Mouse (Mus musculus): ENCODE results near the gene Crtc1. TPM values are rescaled to one million over a fixed set of nuclear protein-coding genes. Genes with fewer than 3 reads are reported as not detected.
A peak's percentile ranks its signal among the peaks of the same experiment; 100 is the strongest.

The Crtc1 gene
- polyA plus RNA-seq, 1 experiment, result 9.6 TPM

- Histone ChIP-seq H3ac (ENCODE audit: control insufficient read depth, insufficient read length) (no peak overlapping the region), H3K36me3 (ENCODE audit: control insufficient read depth, insufficient read depth) (no peaks in the 10 kb centered on the region), H3K4me2 (ENCODE audit: low read depth) (peak overlapping the region; percentile 94), H3K27me3 (ENCODE audit: control insufficient read depth, insufficient read depth, insufficient read length) (no peaks in the 10 kb centered on the region), H3K4me3 (peak overlapping the region; percentile 59), H3K79me2 (ENCODE audit: control insufficient read depth, insufficient read depth) (peaks cover 39% of the 10 kb centered on the region)
- peak in 2 of 3 experiments; percentile 11 to 20 for TF ChIP-seq MYOD1 (IDR thresholded peaks at IDR 0.05; ENCODE audit: control insufficient read depth in 1 of 3, insufficient read length in 2 of 3, low read depth in 2 of 3)
- TF ChIP-seq SRF (IDR thresholded peaks at IDR 0.05; ENCODE audit: control insufficient read depth, insufficient read length, low read depth), result no peak
Measured at GRCm38 (mm10) chr8:70354004-70354403, 85.4 kb downstream of the Crtc1 start.

DNA sequence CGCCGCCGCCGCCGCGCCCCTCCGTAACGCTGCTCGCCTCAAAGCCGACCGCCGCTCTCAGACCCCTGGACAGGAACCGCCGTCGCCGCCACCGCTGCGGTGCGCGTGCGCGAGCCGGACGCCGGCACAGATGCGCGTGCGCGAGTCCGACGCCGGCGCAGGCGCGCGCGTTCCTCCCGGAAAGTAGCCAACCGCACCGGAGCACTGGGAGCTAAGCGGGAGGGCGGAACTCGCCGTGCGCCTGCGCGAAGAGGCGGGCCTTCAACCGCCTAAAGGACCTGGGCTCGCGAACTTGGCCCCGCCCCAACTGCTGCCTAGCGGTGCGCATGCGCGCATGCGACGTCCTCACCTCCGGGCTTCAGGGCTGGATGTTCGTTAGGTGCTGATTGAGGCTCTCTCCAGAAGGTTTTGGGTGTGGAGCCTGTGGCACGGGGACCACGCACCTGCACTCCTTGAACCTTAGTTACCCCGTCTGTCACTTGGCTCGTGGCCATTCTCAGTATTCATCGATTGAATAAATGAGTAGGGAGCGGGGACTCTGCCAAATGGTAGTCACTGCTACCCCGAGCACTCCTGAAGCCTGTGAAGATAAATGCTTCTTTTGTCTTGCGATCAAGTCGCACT, 86.1 kb downstream of the Crtc1 start, which contains the start of gene Upf1:
Gene Upf1 (minus strand): TSS at position 85 of the 624 bp plus-strand sequence.
- H3ac ChIP-seq (ENCODE audit: control insufficient read depth, insufficient read length), result peak within 1 kb of the TSS; percentile 70
- peaks cover 46% of the 10 kb centered on the region for H3K79me2 ChIP-seq (ENCODE audit: control insufficient read depth, insufficient read depth)
- TF ChIP-seq REST (IDR thresholded peaks at IDR 0.05; ENCODE audit: insufficient read depth, insufficient read length), result no peak
- TF ChIP-seq CEBPB (IDR thresholded peaks at IDR 0.05; ENCODE audit: insufficient read depth, poor library complexity, severe bottlenecking), result no peak
- TF ChIP-seq TCF3 (IDR thresholded peaks at IDR 0.05; ENCODE audit: insufficient read length, low read depth), result no peak
- TF ChIP-seq MAX (IDR thresholded peaks at IDR 0.05; ENCODE audit: low read depth), result no peak
- peak in 2 of 3 experiments; percentile 32 to 68 for TF ChIP-seq MYOD1 (IDR thresholded peaks at IDR 0.05; ENCODE audit: control insufficient read depth in 1 of 3, insufficient read length in 2 of 3, low read depth in 2 of 3)
- TF ChIP-seq POLR2AphosphoS2 (IDR thresholded peaks at IDR 0.05; ENCODE audit: insufficient read length, low read depth), result peak; percentile 97
- no peak for TF ChIP-seq TCF12 (IDR thresholded peaks at IDR 0.05; ENCODE audit: insufficient read depth, poor library complexity, severe bottlenecking)
- peak; percentile 65 for TF ChIP-seq SRF (IDR thresholded peaks at IDR 0.05; ENCODE audit: control insufficient read depth, insufficient read length, low read depth)
- peak in 2 of 3 experiments; percentile 11 to 39 for TF ChIP-seq MYOG (IDR thresholded peaks at IDR 0.05; ENCODE audit: control insufficient read depth in 1 of 3, insufficient read depth in 1 of 3, insufficient read length in 2 of 3, low read depth in 2 of 3)
- peak; percentile 96 for TF ChIP-seq POLR2A (IDR thresholded peaks at IDR 0.05; ENCODE audit: insufficient read length, low read depth)
- H3K4me2 ChIP-seq (ENCODE audit: low read depth), result peak within 1 kb of the TSS; percentile 99
- no peaks in the 10 kb centered on the region for H3K36me3 ChIP-seq (ENCODE audit: control insufficient read depth, insufficient read depth)
- peak within 1 kb of the TSS; percentile 59 for H3K4me3 ChIP-seq
- no peaks in the 10 kb centered on the region for H3K27me3 ChIP-seq (ENCODE audit: control insufficient read depth, insufficient read depth, insufficient read length)

DNA sequence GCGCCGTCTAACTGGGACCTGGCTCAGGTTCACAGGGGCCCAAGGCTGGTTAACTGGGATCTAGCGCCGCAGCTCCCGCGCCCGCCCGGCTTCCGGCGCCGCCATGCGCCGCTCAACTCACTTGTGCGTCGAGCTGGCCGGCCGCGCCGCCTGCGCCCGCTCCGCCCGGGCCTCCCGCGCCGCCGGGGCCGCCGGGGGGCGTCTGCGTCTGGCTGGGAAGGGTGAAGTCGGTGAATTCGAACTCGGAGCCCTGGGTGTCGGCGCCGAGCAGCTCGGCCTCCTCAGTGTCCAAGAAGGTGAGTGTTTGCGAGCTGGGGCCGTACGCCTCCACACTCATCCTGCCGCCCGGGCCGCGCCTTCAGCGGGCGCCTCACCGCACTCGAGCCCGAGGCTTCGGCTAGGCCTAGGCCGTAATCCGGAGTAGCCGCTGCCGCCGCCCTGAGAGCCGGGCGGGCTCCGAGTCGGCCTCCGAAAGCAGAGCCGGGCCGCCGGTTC, 86.7 kb downstream of the Crtc1 start:
- peak overlapping the region; percentile 59 for H3K4me3 ChIP-seq
- peak overlapping the region; percentile 99 for H3K4me2 ChIP-seq (ENCODE audit: low read depth)
- H3K27me3 ChIP-seq (ENCODE audit: control insufficient read depth, insufficient read depth, insufficient read length), result no peaks in the 10 kb centered on the region
- TF ChIP-seq CEBPB (IDR thresholded peaks at IDR 0.05; ENCODE audit: insufficient read depth, poor library complexity, severe bottlenecking), result no peak
- no peak for TF ChIP-seq SRF (IDR thresholded peaks at IDR 0.05; ENCODE audit: control insufficient read depth, insufficient read length, low read depth)
- no peak for TF ChIP-seq TCF12 (IDR thresholded peaks at IDR 0.05; ENCODE audit: insufficient read depth, poor library complexity, severe bottlenecking)
- TF ChIP-seq POLR2A (IDR thresholded peaks at IDR 0.05; ENCODE audit: insufficient read length, low read depth), result peak; percentile 36
- TF ChIP-seq POLR2AphosphoS2 (IDR thresholded peaks at IDR 0.05; ENCODE audit: insufficient read length, low read depth), result no peak
- peak overlapping the region; percentile 70 for H3ac ChIP-seq (ENCODE audit: control insufficient read depth, insufficient read length)
- no peaks in the 10 kb centered on the region for H3K36me3 ChIP-seq (ENCODE audit: control insufficient read depth, insufficient read depth)
- H3K79me2 ChIP-seq (ENCODE audit: control insufficient read depth, insufficient read depth), result peaks cover 52% of the 10 kb centered on the region

GRCm38 (mm10) chr8:70352000-70352384, 87.4 kb downstream of the Crtc1 start:
- Histone ChIP-seq H3K27me3 (ENCODE audit: control insufficient read depth, insufficient read depth, insufficient read length) (no peaks in the 10 kb centered on the region), H3K79me2 (ENCODE audit: control insufficient read depth, insufficient read depth) (peaks cover 60% of the 10 kb centered on the region), H3K4me2 (ENCODE audit: low read depth) (peak overlapping the region; percentile 99), H3ac (ENCODE audit: control insufficient read depth, insufficient read length) (peak overlapping the region; percentile 70), H3K36me3 (ENCODE audit: control insufficient read depth, insufficient read depth) (no peaks in the 10 kb centered on the region), H3K4me3 (peak overlapping the region; percentile 59)
- no peak for TF ChIP-seq CEBPB (IDR thresholded peaks at IDR 0.05; ENCODE audit: insufficient read depth, poor library complexity, severe bottlenecking)
- TF ChIP-seq TCF12 (IDR thresholded peaks at IDR 0.05; ENCODE audit: insufficient read depth, poor library complexity, severe bottlenecking), result no peak
- TF ChIP-seq POLR2AphosphoS2 (IDR thresholded peaks at IDR 0.05; ENCODE audit: insufficient read length, low read depth), result no peak
- no peak for TF ChIP-seq TCF3 (IDR thresholded peaks at IDR 0.05; ENCODE audit: insufficient read length, low read depth)
- no peak for TF ChIP-seq POLR2A (IDR thresholded peaks at IDR 0.05; ENCODE audit: insufficient read length, low read depth)
- TF ChIP-seq E2F4 (IDR thresholded peaks at IDR 0.05; ENCODE audit: insufficient read depth), result no peak
- TF ChIP-seq SRF (IDR thresholded peaks at IDR 0.05; ENCODE audit: control insufficient read depth, insufficient read length, low read depth), result no peak
- TF ChIP-seq MYOG (IDR thresholded peaks at IDR 0.05; ENCODE audit: control insufficient read depth in 1 of 3, insufficient read depth in 1 of 3, insufficient read length in 2 of 3, low read depth in 2 of 3), result no peak
- no peak for TF ChIP-seq USF1 (IDR thresholded peaks at IDR 0.05; ENCODE audit: low read depth)
- TF ChIP-seq REST (IDR thresholded peaks at IDR 0.05; ENCODE audit: insufficient read depth, insufficient read length), result no peak
- no peak for TF ChIP-seq MYOD1 (IDR thresholded peaks at IDR 0.05; ENCODE audit: control insufficient read depth in 1 of 3, insufficient read length in 2 of 3, low read depth in 2 of 3)
